Comparison of ENCODE assay signal across 8 mouse cellular contexts in the genomic region with DNA sequence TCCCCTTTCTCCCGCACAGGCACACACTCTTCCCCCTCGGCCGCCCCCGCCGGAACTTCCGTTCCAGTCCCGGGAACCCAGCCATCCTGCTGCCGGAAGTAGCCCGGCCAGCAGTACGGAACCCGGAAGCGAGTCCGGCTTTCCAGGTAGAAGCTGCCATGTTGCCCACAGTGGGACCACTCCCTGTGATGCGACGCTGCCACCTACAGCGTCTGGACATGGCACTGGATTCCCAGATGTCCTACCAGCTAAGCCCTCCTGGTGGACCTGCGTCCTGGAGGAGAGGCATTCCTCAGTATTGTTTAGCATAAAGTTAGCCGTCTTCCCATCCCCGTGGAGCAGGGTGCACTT. TPM values are rescaled to one million over a fixed set of nuclear protein-coding genes. Genes with fewer than 3 reads are reported as not detected.
DNase-seq lines count a peak whose midpoint lies in the region; ATAC-seq and TF ChIP-seq lines count a peak whose summit lies in the region.

A gene (minus strand): TSS at position 71 of the 351 bp plus-strand sequence.

- H3K4me2 ChIP-seq in embryonic facial prominence, embryonic 14.5 days (ENCODE audit: low read depth, low read length): peak within 1 kb of the TSS; percentile 87
- peak within 1 kb of the TSS; percentile 91 for H3K4me2 ChIP-seq in limb, embryonic 15.5 days
- H3K4me2 ChIP-seq in midbrain, postnatal 0 days (ENCODE audit: low read depth, low read length, poor library complexity, severe bottlenecking): peak within 1 kb of the TSS; percentile 93

- TF ChIP-seq CTCF in midbrain, postnatal 0 days (IDR thresholded peaks at IDR 0.05): peak; percentile 44

- under 1% methylated on average over 18 of the region's 19 CpGs for WGBS in embryonic facial prominence, embryonic 14.5 days
- under 1% methylated on average over 19 of the region's 19 CpGs for WGBS in limb, embryonic 15.5 days
- WGBS in midbrain, postnatal 0 days: under 1% methylated on average over 18 of the region's 19 CpGs

- H3K27me3 ChIP-seq in embryonic facial prominence, embryonic 14.5 days (replicated peaks; ENCODE audit: control insufficient read depth, insufficient read depth, low read length): no peaks in the 10 kb centered on the region
- H3K27me3 ChIP-seq in limb, embryonic 15.5 days: no peaks in the 10 kb centered on the region
- no peaks in the 10 kb centered on the region for H3K27me3 ChIP-seq in midbrain, postnatal 0 days (ENCODE audit: insufficient read depth, low read length)

- peak within 1 kb of the TSS; percentile 77 for H3K9ac ChIP-seq in embryonic facial prominence, embryonic 14.5 days (ENCODE audit: low read depth, low read length)
- H3K9ac ChIP-seq in limb, embryonic 15.5 days: peak within 1 kb of the TSS; percentile 98
- H3K9ac ChIP-seq in midbrain, postnatal 0 days (replicated peaks; ENCODE audit: low read length, poor library complexity, severe bottlenecking): peak within 1 kb of the TSS; percentile 95

- ATAC-seq in embryonic facial prominence, embryonic 14.5 days (ENCODE audit: low read depth): peak; percentile 86
- ATAC-seq in limb, embryonic 15.5 days (ENCODE audit: insufficient number of reproducible peaks, low FRiP score, low TSS enrichment, low read depth): peak; percentile 57; the same call in 1 of the 2 replicates
- ATAC-seq in midbrain, postnatal 0 days (ENCODE audit: low FRiP score): peak; percentile 78

- H3K9me3 ChIP-seq in embryonic facial prominence, embryonic 14.5 days (ENCODE audit: control insufficient read depth, low read length): no peaks in the 10 kb centered on the region
- H3K9me3 ChIP-seq in limb, embryonic 15.5 days: no peaks in the 10 kb centered on the region
- H3K9me3 ChIP-seq in midbrain, postnatal 0 days (ENCODE audit: low read length): no peaks in the 10 kb centered on the region

- H3K27ac ChIP-seq in embryonic facial prominence, embryonic 14.5 days (replicated peaks; ENCODE audit: low read depth, low read length): peak within 1 kb of the TSS; percentile 13
- H3K27ac ChIP-seq in limb, embryonic 15.5 days: peak within 1 kb of the TSS; percentile 73
- peak within 1 kb of the TSS; percentile 76 for H3K27ac ChIP-seq in midbrain, postnatal 0 days (ENCODE audit: low read depth, low read length)

- peaks cover 63% of the 10 kb centered on the region for H3K36me3 ChIP-seq in embryonic facial prominence, embryonic 14.5 days (ENCODE audit: control insufficient read depth, insufficient read depth, low read length)
- peaks cover 67% of the 10 kb centered on the region for H3K36me3 ChIP-seq in limb, embryonic 15.5 days
- peaks cover 54% of the 10 kb centered on the region for H3K36me3 ChIP-seq in midbrain, postnatal 0 days (ENCODE audit: insufficient read depth, low read length)

- peak; percentile 79 for DNase-seq in 3T3-L1 (ENCODE audit: low read depth, low spot score)
- DNase-seq in adrenal gland, postnatal 36 days: peak; percentile 93 to 95
- DNase-seq in embryonic facial prominence, embryonic 14.5 days (ENCODE audit: low spot score): peak; percentile 93
- peak; percentile 91 for DNase-seq in heart, adult 8-10 months (ENCODE audit: low spot score)
- DNase-seq in kidney, adult 9 months: peak; percentile 88
- DNase-seq in midbrain, postnatal 0 days (ENCODE audit: low spot score): peak; percentile 93
- DNase-seq in spleen, postnatal 36 days (ENCODE audit: low spot score in 2 of 2): peak; percentile 84

- H3K4me1 ChIP-seq in embryonic facial prominence, embryonic 14.5 days (ENCODE audit: control insufficient read depth, insufficient read depth, low read length): peaks cover 8% of the 10 kb centered on the region
- peaks cover 22% of the 10 kb centered on the region for H3K4me1 ChIP-seq in limb, embryonic 15.5 days
- peaks cover 8% of the 10 kb centered on the region; the same call in 1 of the 2 replicates for H3K4me1 ChIP-seq in midbrain, postnatal 0 days (ENCODE audit: insufficient read depth, low read length)

- H3K4me3 ChIP-seq in embryonic facial prominence, embryonic 14.5 days (ENCODE audit: low read depth, low read length): peak within 1 kb of the TSS; percentile 77
- peak within 1 kb of the TSS; percentile 100 for H3K4me3 ChIP-seq in limb, embryonic 15.5 days
- H3K4me3 ChIP-seq in midbrain, postnatal 0 days (ENCODE audit: low read depth, low read length): peak within 1 kb of the TSS; percentile 98

RNA-seq across cellular contexts. Expression of the gene that starts here (rescaled TPM):
- 10 to 100 TPM; 68.0 to 77.0 TPM for total RNA-seq in adrenal gland, postnatal 36 days (2021)
- 87.6 and 97.8 TPM in 2 replicates for polyA plus RNA-seq in embryonic facial prominence, embryonic 14.5 days (2014; fragmentation: Nextera tagmentation; extraction: Ambion mirVana)
- total RNA-seq in heart, adult 8-10 months (2022): 10 to 100 TPM; 32.5 to 38.4 (median 35.9) TPM
- polyA plus RNA-seq in limb, embryonic 15.5 days (2015; fragmentation: Nextera tagmentation; extraction: Ambion mirVana): 114 TPM in 2 replicates
- total RNA-seq in midbrain, postnatal 0 days (2014; rRNA removed): 157 and 182 TPM in 2 replicates
- 212 and 227 TPM in 2 replicates for polyA plus RNA-seq in midbrain, postnatal 0 days (2015; fragmentation: Nextera tagmentation; extraction: Ambion mirVana)

Comparison
In these comparisons a context has a peak if more than half of its experiments do, and no peak if none do; other contexts are left out.
1. Peak in every context shown above with its lines: DNase-seq, ATAC-seq, H3K4me3 ChIP-seq and H3K27ac ChIP-seq.
2. H3K27ac ChIP-seq: peak in every context shown above with its lines; median percentile 76 in midbrain, postnatal 0 days; 73 in limb, embryonic 15.5 days; 13 in embryonic facial prominence, embryonic 14.5 days.